Mouse (Mus musculus): Measurements from ENCODE around the gene Rpl32. TPM values are rescaled to one million over a fixed set of nuclear protein-coding genes. Genes with fewer than 3 reads are reported as not detected.

The Rpl32 gene
- total RNA-seq, 1 experiment from 2014 or later, result 6,333 TPM

GRCm38 (mm10) chr6:115823850-115824464, 15.4 kb upstream of the Rpl32 start:
- ATAC-seq (replicated peaks in 1 of 2; ENCODE audit: insufficient read depth in 1 of 2, low FRiP score in 2 of 2, low TSS enrichment in 1 of 2, low read depth in 1 of 2, poor library complexity in 2 of 2, severe bottlenecking in 2 of 2), result peak; percentile 100

GRCm38 (mm10) chr6:115821216-115821993, 12.9 kb upstream of the Rpl32 start:
- ATAC-seq (replicated peaks in 1 of 2; ENCODE audit: insufficient read depth in 1 of 2, low FRiP score in 2 of 2, low TSS enrichment in 1 of 2, low read depth in 1 of 2, poor library complexity in 2 of 2, severe bottlenecking in 2 of 2), result no peak

- no peak for ATAC-seq (replicated peaks in 1 of 2; ENCODE audit: insufficient read depth in 1 of 2, low FRiP score in 2 of 2, low TSS enrichment in 1 of 2, low read depth in 1 of 2, poor library complexity in 2 of 2, severe bottlenecking in 2 of 2)
Measured at GRCm38 (mm10) chr6:115818129-115818528, 9.6 kb upstream of the Rpl32 start.

GRCm38 (mm10) chr6:115815041-115815440, 6.5 kb upstream of the Rpl32 start:
- no peak for ATAC-seq (replicated peaks in 1 of 2; ENCODE audit: insufficient read depth in 1 of 2, low FRiP score in 2 of 2, low TSS enrichment in 1 of 2, low read depth in 1 of 2, poor library complexity in 2 of 2, severe bottlenecking in 2 of 2)

GRCm38 (mm10) chr6:115814104-115814503, 5.6 kb upstream of the Rpl32 start:
- ATAC-seq (replicated peaks in 1 of 2; ENCODE audit: insufficient read depth in 1 of 2, low FRiP score in 2 of 2, low TSS enrichment in 1 of 2, low read depth in 1 of 2, poor library complexity in 2 of 2, severe bottlenecking in 2 of 2), result peak; percentile 83 to 87

- ATAC-seq (replicated peaks in 1 of 2; ENCODE audit: insufficient read depth in 1 of 2, low FRiP score in 2 of 2, low TSS enrichment in 1 of 2, low read depth in 1 of 2, poor library complexity in 2 of 2, severe bottlenecking in 2 of 2), result no peak
Measured at GRCm38 (mm10) chr6:115811606-115812005, 3.1 kb upstream of the Rpl32 start.

- no peak for ATAC-seq (replicated peaks in 1 of 2; ENCODE audit: insufficient read depth in 1 of 2, low FRiP score in 2 of 2, low TSS enrichment in 1 of 2, low read depth in 1 of 2, poor library complexity in 2 of 2, severe bottlenecking in 2 of 2)
Measured at GRCm38 (mm10) chr6:115808196-115808487, 405 bp downstream of the Rpl32 start.

- no peak for ATAC-seq (replicated peaks in 1 of 2; ENCODE audit: insufficient read depth in 1 of 2, low FRiP score in 2 of 2, low TSS enrichment in 1 of 2, low read depth in 1 of 2, poor library complexity in 2 of 2, severe bottlenecking in 2 of 2)
Measured at GRCm38 (mm10) chr6:115807464-115808195, 917 bp downstream of the Rpl32 start.

GRCm38 (mm10) chr6:115804432-115805192, 3.9 kb downstream of the Rpl32 start:
- no peak for ATAC-seq (replicated peaks in 1 of 2; ENCODE audit: insufficient read depth in 1 of 2, low FRiP score in 2 of 2, low TSS enrichment in 1 of 2, low read depth in 1 of 2, poor library complexity in 2 of 2, severe bottlenecking in 2 of 2)

GRCm38 (mm10) chr6:115803541-115804382, 4.8 kb downstream of the Rpl32 start:
- ATAC-seq (replicated peaks in 1 of 2; ENCODE audit: insufficient read depth in 1 of 2, low FRiP score in 2 of 2, low TSS enrichment in 1 of 2, low read depth in 1 of 2, poor library complexity in 2 of 2, severe bottlenecking in 2 of 2), result peak; percentile 79 to 80

- ATAC-seq (replicated peaks in 1 of 2; ENCODE audit: insufficient read depth in 1 of 2, low FRiP score in 2 of 2, low TSS enrichment in 1 of 2, low read depth in 1 of 2, poor library complexity in 2 of 2, severe bottlenecking in 2 of 2), result no peak
Measured at GRCm38 (mm10) chr6:115801811-115802210, 6.7 kb downstream of the Rpl32 start.

GRCm38 (mm10) chr6:115792691-115793215, 15.8 kb downstream of the Rpl32 start:
- ATAC-seq (replicated peaks in 1 of 2; ENCODE audit: insufficient read depth in 1 of 2, low FRiP score in 2 of 2, low TSS enrichment in 1 of 2, low read depth in 1 of 2, poor library complexity in 2 of 2, severe bottlenecking in 2 of 2), result peak; percentile 61 to 62

GRCm38 (mm10) chr6:115791842-115792686, 16.5 kb downstream of the Rpl32 start:
- peak; percentile 84 to 86 for ATAC-seq (replicated peaks in 1 of 2; ENCODE audit: insufficient read depth in 1 of 2, low FRiP score in 2 of 2, low TSS enrichment in 1 of 2, low read depth in 1 of 2, poor library complexity in 2 of 2, severe bottlenecking in 2 of 2)

- no peak for ATAC-seq (replicated peaks in 1 of 2; ENCODE audit: insufficient read depth in 1 of 2, low FRiP score in 2 of 2, low TSS enrichment in 1 of 2, low read depth in 1 of 2, poor library complexity in 2 of 2, severe bottlenecking in 2 of 2)
Measured at GRCm38 (mm10) chr6:115791016-115791415, 17.5 kb downstream of the Rpl32 start.

- ATAC-seq (replicated peaks in 1 of 2; ENCODE audit: insufficient read depth in 1 of 2, low FRiP score in 2 of 2, low TSS enrichment in 1 of 2, low read depth in 1 of 2, poor library complexity in 2 of 2, severe bottlenecking in 2 of 2), result no peak
Measured at GRCm38 (mm10) chr6:115782781-115783180, 25.8 kb downstream of the Rpl32 start.

- ATAC-seq (replicated peaks in 1 of 2; ENCODE audit: insufficient read depth in 1 of 2, low FRiP score in 2 of 2, low TSS enrichment in 1 of 2, low read depth in 1 of 2, poor library complexity in 2 of 2, severe bottlenecking in 2 of 2), result peak in 1 of 2 experiments; percentile 19; a peak in 1 of 4 replicates
Measured at GRCm38 (mm10) chr6:115776363-115776762, 32.2 kb downstream of the Rpl32 start.

Data from hematopoietic stem cell, adult 5-6 weeks (primary cell).